ENCODE assay signal across 23 mouse cellular contexts in genomic region chr1:127233191-127233651, GRCm38 (mm10). TPM values are rescaled to one million over a fixed set of nuclear protein-coding genes. Genes with fewer than 3 reads are reported as not detected.
DNase-seq lines count a peak whose midpoint lies in the region; ATAC-seq and TF ChIP-seq lines count a peak whose summit lies in the region.
"Had no signal": no experiment of that assay in that cellular context is flagged by ENCODE, and none has a peak within 500 bp of the region (broad histone marks: within the 10 kb centered on the region; RNA-seq: fewer than 3 reads in every experiment).

No protein-coding gene starts in this region.

- DNase-seq in kidney, postnatal 36 days = no peak
- DNase-seq in CD8-positive naive resting alpha-beta T cell, adult 2 months (ENCODE audit: low read depth in 2 of 2, low spot score in 2 of 2) = peak; percentile 21 to 42
- DNase-seq in splenic B cell, adult 2 months (ENCODE audit: low read depth, low spot score) = peak; percentile 8
- no peak for DNase-seq in ovary, postnatal 10 days (ENCODE audit: low spot score)
- no peak for DNase-seq in gastrocnemius, postnatal 14 days
- DNase-seq: adrenal gland, postnatal 10 days; cerebellum, postnatal 10 days; embryo, embryonic 11 days; heart, adult 18-20 months; lung, postnatal 10 days; retina, postnatal 1 day had no signal

- ATAC-seq in kidney, embryonic 14.5 days (ENCODE audit: low FRiP score, low TSS enrichment) = 0 out of 2 replicates have a peak, but pooled peaks have one; percentile 20
- peak; percentile 94 for ATAC-seq in intestine, postnatal 0 days
- ATAC-seq in hindbrain, embryonic 12.5 days (ENCODE audit: low FRiP score) = no peak
- ATAC-seq: forebrain, embryonic 13.5 days had no signal

- no peaks in the 10 kb centered on the region for H3K9me3 ChIP-seq in kidney, embryonic 14.5 days (ENCODE audit: control insufficient read depth, low read length)
- no peaks in the 10 kb centered on the region for H3K9me3 ChIP-seq in intestine, postnatal 0 days (ENCODE audit: control insufficient read depth)
- H3K9me3 ChIP-seq in hindbrain, embryonic 12.5 days (replicated peaks) = no peaks in the 10 kb centered on the region
- H3K9me3 ChIP-seq: forebrain, embryonic 13.5 days; heart, embryonic 15.5 days; kidney, embryonic 15.5 days; limb, embryonic 13.5 days; liver, embryonic 15.5 days; midbrain, embryonic 12.5 days; neural tube, embryonic 13.5 days had no signal

- no peak overlapping the region for H3K27ac ChIP-seq in kidney, embryonic 14.5 days (ENCODE audit: low read depth, low read length)
- peak overlapping the region; percentile 60; the same call in 1 of the 2 replicates for H3K27ac ChIP-seq in intestine, postnatal 0 days (ENCODE audit: low read depth, low read length)
- H3K27ac ChIP-seq in hindbrain, embryonic 12.5 days = no peak overlapping the region
- H3K27ac ChIP-seq: forebrain, embryonic 13.5 days; heart, embryonic 15.5 days; kidney, embryonic 15.5 days; layer of hippocampus, adult 2 months; left cerebral cortex, adult 2 months; limb, embryonic 13.5 days; liver, embryonic 15.5 days; midbrain, embryonic 12.5 days; neural tube, embryonic 13.5 days had no signal

- no peaks in the 10 kb centered on the region for H3K27me3 ChIP-seq in kidney, embryonic 14.5 days (ENCODE audit: control insufficient read depth, insufficient read depth, low read length)
- H3K27me3 ChIP-seq in intestine, postnatal 0 days (replicated peaks; ENCODE audit: control insufficient read depth, insufficient read depth, low read length) = no peaks in the 10 kb centered on the region
- no peaks in the 10 kb centered on the region for H3K27me3 ChIP-seq in splenic B cell, adult 2 months (ENCODE audit: control insufficient read depth, insufficient read depth, low read length, poor library complexity, severe bottlenecking)
- H3K27me3 ChIP-seq in hindbrain, embryonic 12.5 days = no peaks in the 10 kb centered on the region
- H3K27me3 ChIP-seq: forebrain, embryonic 13.5 days; heart, embryonic 15.5 days; kidney, embryonic 15.5 days; limb, embryonic 13.5 days; liver, embryonic 15.5 days; midbrain, embryonic 12.5 days; neural tube, embryonic 13.5 days had no signal

- H3K4me1 ChIP-seq in kidney, embryonic 14.5 days (ENCODE audit: control insufficient read depth, insufficient read depth, low read length) = no peaks in the 10 kb centered on the region
- H3K4me1 ChIP-seq in intestine, postnatal 0 days (replicated peaks; ENCODE audit: control insufficient read depth, insufficient read depth, low read length) = peaks cover 21% of the 10 kb centered on the region
- H3K4me1 ChIP-seq in hindbrain, embryonic 12.5 days = 0 out of 2 replicates have a peak, but pooled peaks cover 8% of the 10 kb centered on the region
- H3K4me1 ChIP-seq: liver, embryonic 15.5 days had no signal

- H3K4me2 ChIP-seq in kidney, embryonic 14.5 days (replicated peaks; ENCODE audit: low read depth, low read length) = no peak overlapping the region
- no peak overlapping the region for H3K4me2 ChIP-seq in intestine, postnatal 0 days (replicated peaks; ENCODE audit: low read depth)
- H3K4me2 ChIP-seq in hindbrain, embryonic 12.5 days (replicated peaks) = no peak overlapping the region
- H3K4me2 ChIP-seq: forebrain, embryonic 13.5 days; heart, embryonic 15.5 days; kidney, embryonic 15.5 days; limb, embryonic 13.5 days; liver, embryonic 15.5 days; midbrain, embryonic 12.5 days; neural tube, embryonic 13.5 days had no signal

- intact Hi-C loops in gastrocnemius, postnatal 14 days (cut with DNase I; ENCODE audit: low total_unique reads) = no loop called here

- TF ChIP-seq CTCF in intestine, postnatal 0 days (IDR thresholded peaks at IDR 0.05; ENCODE audit: low read depth) = 0 out of 2 replicates have a peak, but pooled peaks have one; percentile 6

- no peaks in the 10 kb centered on the region for H3K36me3 ChIP-seq in kidney, embryonic 14.5 days (ENCODE audit: control insufficient read depth, insufficient read depth, low read length)
- H3K36me3 ChIP-seq in intestine, postnatal 0 days (ENCODE audit: control insufficient read depth, insufficient read depth) = no peaks in the 10 kb centered on the region
- no peaks in the 10 kb centered on the region; the same call in 1 of the 2 replicates for H3K36me3 ChIP-seq in splenic B cell, adult 2 months (ENCODE audit: control insufficient read depth, insufficient read depth, low read length, poor library complexity, severe bottlenecking)
- H3K36me3 ChIP-seq in hindbrain, embryonic 12.5 days = no peaks in the 10 kb centered on the region
- H3K36me3 ChIP-seq: heart, embryonic 15.5 days; kidney, embryonic 15.5 days; limb, embryonic 13.5 days; liver, embryonic 15.5 days; midbrain, embryonic 12.5 days; neural tube, embryonic 13.5 days had no signal

- WGBS in kidney, embryonic 14.5 days = 32% methylated on average over 4 of the region's 4 CpGs
- WGBS in intestine, postnatal 0 days = 30% methylated on average over 4 of the region's 4 CpGs
- WGBS in hindbrain, embryonic 12.5 days = 79% methylated on average over 4 of the region's 4 CpGs

- H3K9ac ChIP-seq in kidney, embryonic 14.5 days (ENCODE audit: low read depth, low read length) = no peak overlapping the region
- no peak overlapping the region for H3K9ac ChIP-seq in intestine, postnatal 0 days (ENCODE audit: low read depth, low read length)
- no peak overlapping the region for H3K9ac ChIP-seq in hindbrain, embryonic 12.5 days
- H3K9ac ChIP-seq: forebrain, embryonic 13.5 days; heart, embryonic 15.5 days; kidney, embryonic 15.5 days; limb, embryonic 13.5 days; liver, embryonic 15.5 days; midbrain, embryonic 12.5 days; neural tube, embryonic 13.5 days had no signal

- H3K4me3 ChIP-seq in kidney, embryonic 14.5 days (ENCODE audit: low read length) = no peak overlapping the region
- H3K4me3 ChIP-seq in intestine, postnatal 0 days (ENCODE audit: low read depth, low read length) = no peak overlapping the region
- no peak overlapping the region for H3K4me3 ChIP-seq in hindbrain, embryonic 12.5 days
- H3K4me3 ChIP-seq: forebrain, embryonic 13.5 days; heart, embryonic 15.5 days; kidney, embryonic 15.5 days; layer of hippocampus, adult 2 months; left cerebral cortex, adult 2 months; limb, embryonic 13.5 days; liver, embryonic 15.5 days; midbrain, embryonic 12.5 days; neural tube, embryonic 13.5 days had no signal

RNA-seq across cellular contexts. Expression of gene Mgat5, which starts 28.4 kb away (rescaled TPM):
- polyA plus RNA-seq in kidney, embryonic 14.5 days (2014; fragmentation: Nextera tagmentation; extraction: Ambion mirVana) = 8.4 and 11.0 TPM in 2 replicates
- polyA plus RNA-seq in intestine, postnatal 0 days (2015; fragmentation: Nextera tagmentation; extraction: Ambion mirVana) = 4.1 and 4.5 TPM in 2 replicates
- 10.3 and 10.7 TPM in 2 replicates for polyA plus RNA-seq in hindbrain, embryonic 12.5 days (2016; fragmentation: Nextera tagmentation; extraction: Ambion mirVana)
- 1 to 10 TPM; 2.1 to 2.5 TPM for total RNA-seq in gastrocnemius, postnatal 14 days (2021)

Comparison
In these comparisons a context has a peak if more than half of its experiments do, and no peak if none do; other contexts are left out.
1. DNase-seq: peak in CD8-positive naive resting alpha-beta T cell, adult 2 months (2 of 2) and splenic B cell, adult 2 months (single experiment); none in kidney, postnatal 36 days (0 of 2), ovary, postnatal 10 days (single experiment) and gastrocnemius, postnatal 14 days (single experiment).